Mouse (Mus musculus) limb, embryonic 13.5 days (tissue): ENCODE data around the gene Sept10. TPM values are rescaled to one million over a fixed set of nuclear protein-coding genes. Genes with fewer than 3 reads are reported as not detected.

Experiments
- ATAC-seq: fragments of 200-750 bp; cut with Nextera tagmentation; 2 replicates; pipeline ENCODE4 v1.8.0; 2017; ENCODE audit warnings: low read depth, moderate number of reproducible peaks, moderate TSS enrichment; ENCODE audit not compliant: low FRiP score
- H3K27ac ChIP-seq: fragments of 300-500 bp; sonication (generic); 2 replicates; pipeline ENCODE4 v1.5.1; 2015; ENCODE audit warnings: inconsistent platforms, mild to moderate bottlenecking, moderate library complexity
- H3K27me3 ChIP-seq: fragments of 300-500 bp; sonication (generic); 2 replicates; pipeline ENCODE4 v1.6.1; 2015; ENCODE audit warnings: mild to moderate bottlenecking, inconsistent platforms
- H3K36me3 ChIP-seq: fragments of 300-500 bp; sonication (generic); 2 replicates; pipeline ENCODE4 v1.6.1; 2015; ENCODE audit warnings: inconsistent platforms, mild to moderate bottlenecking, moderate library complexity
- H3K4me1 ChIP-seq: fragments of 300-500 bp; sonication (generic); 2 replicates; pipeline ENCODE4 v1.6.1; 2015; ENCODE audit warnings: inconsistent platforms
- H3K4me2 ChIP-seq: fragments of 300-500 bp; sonication (generic); replicated peaks from 2 replicates; pipeline ENCODE4 v1.6.1; 2015; ENCODE audit warnings: inconsistent platforms, mild to moderate bottlenecking, moderate library complexity
- H3K4me3 ChIP-seq: fragments of 300-500 bp; sonication (generic); 2 replicates; pipeline ENCODE4 v1.5.1; 2015; ENCODE audit warnings: moderate library complexity, mild to moderate bottlenecking, inconsistent platforms
- H3K9ac ChIP-seq: fragments of 300-500 bp; sonication (generic); 2 replicates; pipeline ENCODE4 v1.6.1; 2015; ENCODE audit warnings: mild to moderate bottlenecking, inconsistent platforms
- H3K9me3 ChIP-seq: fragments of 300-500 bp; sonication (generic); 2 replicates; pipeline ENCODE4 v1.6.1; 2016; ENCODE audit warnings: inconsistent platforms
- WGBS: fragments of 180-500 bp; shearing (Covaris S2); methylation state at CpG from one replicate; pipeline ENCODE4 v1.1.7; 2015; 5-methylcytosine and 5-hydroxymethylcytosine counted together
- polyA plus RNA-seq: library from polyadenylated mRNA; unstranded; fragments of >200 nt; fragmentation: Nextera tagmentation; extraction: Ambion mirVana; gene quantifications from 2 replicates; pipeline ENCODE4 v1.2.1, GENCODE M21; 2015

Gene Sept10
- polyA plus RNA-seq: 46.4 and 49.6 TPM in 2 replicates

DNA sequence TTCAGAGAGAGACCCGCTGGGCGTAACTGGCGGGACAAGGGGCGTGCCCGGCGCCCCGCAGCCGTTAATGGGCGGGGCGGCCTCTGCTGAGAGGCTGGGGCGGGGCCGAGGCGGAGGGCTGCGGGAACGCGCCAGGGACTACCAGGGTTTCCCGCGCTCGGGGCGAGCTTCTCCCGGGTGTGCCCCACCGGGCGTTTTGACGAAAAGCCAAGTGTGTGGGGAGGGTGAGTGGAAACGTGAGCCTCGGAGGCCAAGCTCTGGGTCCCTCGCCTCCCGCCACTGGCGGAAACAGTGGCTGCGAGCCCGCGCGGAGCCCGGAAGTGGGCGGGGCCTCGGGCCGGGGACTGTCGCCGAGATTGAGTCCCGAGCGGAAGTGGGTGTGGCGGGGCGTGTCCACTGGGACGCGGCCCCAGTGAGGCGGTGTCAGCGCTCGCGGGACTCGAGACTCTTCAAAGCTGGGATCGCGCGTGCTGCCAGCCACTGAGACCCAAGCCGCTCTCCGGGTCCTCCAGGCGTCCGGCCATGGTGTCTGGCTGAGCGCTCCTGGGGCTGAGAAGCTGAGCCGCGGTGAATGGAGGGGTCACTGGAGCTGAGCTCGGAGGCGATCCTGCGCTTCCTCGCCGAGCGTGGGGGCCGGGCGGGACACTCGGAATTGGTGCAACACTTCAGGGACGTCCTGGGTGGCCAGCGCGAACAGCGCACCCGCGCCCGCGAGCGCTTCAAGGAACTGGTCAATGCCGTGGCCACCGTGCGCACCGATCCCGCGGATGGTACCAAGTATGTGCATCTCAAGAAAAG lies at the start of gene Sept10, which contains the start of gene Sowahc:
TSS of gene Sept10 (minus strand) at position 375 of the 798 bp plus-strand sequence.
TSS of gene Sowahc (plus strand) at position 481 of the 798 bp plus-strand sequence.
- Histone ChIP-seq H3K9me3 (no peaks in the 10 kb centered on the region), H3K4me1 (peaks cover 19% of the 10 kb centered on the region), H3K4me2 (peak within 1 kb of the TSS; percentile 99), H3K27me3 (no peaks in the 10 kb centered on the region), H3K9ac (peak within 1 kb of the TSS; percentile 87), H3K27ac (peak within 1 kb of the TSS; percentile 89), H3K4me3 (peak within 1 kb of the TSS; percentile 82), H3K36me3 (no peaks in the 10 kb centered on the region)
- ATAC-seq: peak; percentile 95
- WGBS: under 1% methylated on average over 74 of the region's 84 CpGs

DNA sequence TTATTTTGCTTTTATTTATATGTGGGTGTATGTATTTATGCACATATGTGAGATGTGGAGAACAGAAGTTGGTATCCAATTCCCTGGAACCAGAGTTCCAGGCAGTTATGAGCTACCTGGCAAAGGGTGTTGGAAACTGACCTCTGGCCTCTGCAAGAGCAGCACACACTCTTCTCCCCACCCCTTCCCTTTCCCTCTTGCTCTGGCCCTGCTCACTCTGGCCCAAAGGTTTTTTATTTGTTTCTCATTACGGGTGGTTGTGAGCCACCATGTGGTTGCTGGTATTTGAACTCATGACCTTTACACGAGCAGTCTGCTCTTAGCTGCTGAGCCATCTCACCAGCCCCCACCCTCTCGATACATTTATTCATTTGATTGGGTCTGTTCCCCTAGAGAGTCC lies 47.1 kb upstream of the Sept10 start:
- Histone ChIP-seq H3K36me3 (no peaks in the 10 kb centered on the region), H3K27ac (no peak overlapping the region), H3K4me3 (no peak overlapping the region), H3K9ac (no peak overlapping the region), H3K4me2 (no peak overlapping the region), H3K4me1 (peaks cover 9% of the 10 kb centered on the region; the same call in 1 of the 2 replicates), H3K9me3 (no peaks in the 10 kb centered on the region), H3K27me3 (no peaks in the 10 kb centered on the region)
- WGBS: 24% methylated on average over 3 of the region's 3 CpGs
- ATAC-seq: no peak

DNA sequence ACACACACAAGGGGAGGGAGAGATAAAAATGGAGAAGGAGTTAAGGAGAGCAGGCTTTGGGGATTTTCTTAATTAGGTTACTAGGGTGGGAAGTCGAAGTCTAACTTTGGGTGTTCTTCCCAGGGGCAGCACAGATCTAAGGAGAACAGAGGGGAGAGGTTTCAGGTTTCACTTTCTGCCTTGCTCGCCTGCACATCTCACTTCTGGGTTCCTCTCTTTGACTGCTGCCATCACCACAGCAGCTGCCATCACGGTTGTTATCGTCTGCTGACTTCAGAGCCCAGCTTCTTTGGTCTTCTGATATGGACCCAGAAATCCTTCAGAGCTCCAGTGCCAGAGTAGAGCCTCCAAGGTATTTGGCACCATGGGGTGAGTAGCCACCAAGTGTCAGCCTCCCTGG lies 46.5 kb upstream of the Sept10 start:
- peaks cover 9% of the 10 kb centered on the region; the same call in 1 of the 2 replicates for H3K4me1 ChIP-seq
- H3K9ac ChIP-seq: no peak overlapping the region
- no peak overlapping the region for H3K4me2 ChIP-seq
- no peaks in the 10 kb centered on the region for H3K27me3 ChIP-seq
- H3K9me3 ChIP-seq: no peaks in the 10 kb centered on the region
- no peaks in the 10 kb centered on the region for H3K36me3 ChIP-seq
- no peak overlapping the region for H3K4me3 ChIP-seq
- H3K27ac ChIP-seq: no peak overlapping the region
- 26% methylated on average over 4 of the region's 4 CpGs for WGBS
- no peak for ATAC-seq

DNA sequence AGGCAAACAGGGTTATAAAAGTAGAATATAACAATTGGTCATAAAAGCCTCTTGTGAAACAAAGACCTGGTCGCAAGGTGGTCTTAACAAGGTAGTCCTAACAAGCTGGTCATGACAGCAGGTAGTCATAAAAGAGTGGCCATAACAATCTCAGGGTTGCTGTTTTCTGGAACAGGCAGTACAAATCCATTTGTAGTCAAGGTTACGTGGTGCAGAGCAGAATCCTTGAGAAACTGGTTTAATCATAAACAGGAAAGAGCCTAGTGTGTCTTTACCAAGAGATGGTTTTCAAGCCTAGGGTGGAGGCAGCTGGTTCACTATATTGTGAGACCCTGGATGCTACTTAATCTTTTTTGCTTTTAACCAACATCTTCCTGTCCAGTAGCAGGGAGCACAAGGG lies 45.6 kb upstream of the Sept10 start:
- 28% methylated on average over 2 of the region's 2 CpGs for WGBS
- no peak overlapping the region for H3K4me2 ChIP-seq
- no peaks in the 10 kb centered on the region for H3K36me3 ChIP-seq
- H3K27ac ChIP-seq: no peak overlapping the region
- H3K9me3 ChIP-seq: no peaks in the 10 kb centered on the region
- H3K4me3 ChIP-seq: no peak overlapping the region
- no peaks in the 10 kb centered on the region for H3K27me3 ChIP-seq
- H3K9ac ChIP-seq: no peak overlapping the region
- ATAC-seq: peak; percentile 32; the same call in 1 of the 2 replicates
- peaks cover 11% of the 10 kb centered on the region for H3K4me1 ChIP-seq

DNA sequence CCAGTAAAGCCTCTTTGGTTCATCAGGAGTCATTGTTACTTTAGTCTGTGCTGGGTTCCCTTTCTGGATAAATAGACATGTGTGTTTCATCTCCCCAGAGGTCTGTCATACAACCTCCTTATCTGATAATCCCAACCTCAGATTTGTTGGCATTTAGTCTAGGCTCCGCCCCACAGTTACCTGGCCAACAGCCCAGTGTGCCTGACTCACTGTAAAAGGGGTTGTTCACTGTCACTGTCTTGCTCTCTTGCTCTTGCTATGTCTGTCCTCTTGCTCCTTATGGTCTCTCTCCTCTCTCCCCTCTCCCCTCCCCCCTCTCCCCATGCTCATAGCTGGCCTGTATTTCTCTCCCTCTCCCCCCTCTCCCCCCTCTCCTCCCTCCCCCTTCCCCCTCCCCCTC lies 44.5 kb upstream of the Sept10 start:
- Histone ChIP-seq H3K4me3 (no peak overlapping the region), H3K9me3 (no peaks in the 10 kb centered on the region), H3K27me3 (no peaks in the 10 kb centered on the region), H3K27ac (no peak overlapping the region), H3K36me3 (no peaks in the 10 kb centered on the region), H3K9ac (no peak overlapping the region), H3K4me2 (no peak overlapping the region), H3K4me1 (peaks cover 15% of the 10 kb centered on the region)
- 82% methylated on average over 1 of the region's 1 CpGs for WGBS
- ATAC-seq: no peak

- H3K36me3 ChIP-seq: no peaks in the 10 kb centered on the region
- 47% methylated on average over 4 of the region's 4 CpGs for WGBS
- no peak overlapping the region for H3K4me2 ChIP-seq
- no peak for ATAC-seq
- no peak overlapping the region for H3K27ac ChIP-seq
- no peak overlapping the region for H3K9ac ChIP-seq
- no peaks in the 10 kb centered on the region for H3K9me3 ChIP-seq
- H3K4me1 ChIP-seq: peaks cover 15% of the 10 kb centered on the region
- H3K4me3 ChIP-seq: no peak overlapping the region
- H3K27me3 ChIP-seq: no peaks in the 10 kb centered on the region
Measured at GRCm38 (mm10) chr10:59265674-59266073, 44.0 kb upstream of the Sept10 start.

DNA sequence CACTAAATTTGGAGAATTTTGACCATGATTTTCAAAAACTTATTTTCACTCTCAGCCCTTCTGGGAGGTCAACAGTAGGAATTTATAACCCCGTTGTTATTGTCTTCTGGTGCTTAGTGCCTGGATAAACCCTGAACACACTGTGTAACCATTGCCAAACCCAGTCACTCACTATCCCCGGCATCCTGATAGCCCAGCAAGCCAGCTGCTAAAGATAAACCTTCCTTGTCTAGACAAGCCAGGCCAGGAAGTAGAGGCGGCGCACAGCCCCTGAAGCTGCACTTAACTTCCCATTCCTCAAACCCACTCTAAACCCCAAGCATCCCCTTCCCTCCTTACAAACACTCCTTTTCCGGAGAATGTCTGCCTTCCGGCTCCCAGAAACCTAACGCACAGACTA lies 43.4 kb upstream of the Sept10 start:
- Histone ChIP-seq H3K4me2 (no peak overlapping the region), H3K9ac (no peak overlapping the region), H3K9me3 (no peaks in the 10 kb centered on the region), H3K27me3 (no peaks in the 10 kb centered on the region), H3K4me1 (peaks cover 18% of the 10 kb centered on the region), H3K36me3 (no peaks in the 10 kb centered on the region), H3K27ac (no peak overlapping the region), H3K4me3 (no peak overlapping the region)
- 46% methylated on average over 7 of the region's 7 CpGs for WGBS
- no peak for ATAC-seq

GRCm38 (mm10) chr10:59262979-59263378 lies 41.3 kb upstream of the Sept10 start:
- no peak for ATAC-seq
- no peaks in the 10 kb centered on the region for H3K36me3 ChIP-seq
- no peak overlapping the region for H3K4me3 ChIP-seq
- WGBS: 80% methylated on average over 7 of the region's 7 CpGs
- H3K9me3 ChIP-seq: no peaks in the 10 kb centered on the region
- H3K27me3 ChIP-seq: no peaks in the 10 kb centered on the region
- peaks cover 26% of the 10 kb centered on the region for H3K4me1 ChIP-seq
- H3K27ac ChIP-seq: no peak overlapping the region
- no peak overlapping the region for H3K4me2 ChIP-seq
- no peak overlapping the region for H3K9ac ChIP-seq

DNA sequence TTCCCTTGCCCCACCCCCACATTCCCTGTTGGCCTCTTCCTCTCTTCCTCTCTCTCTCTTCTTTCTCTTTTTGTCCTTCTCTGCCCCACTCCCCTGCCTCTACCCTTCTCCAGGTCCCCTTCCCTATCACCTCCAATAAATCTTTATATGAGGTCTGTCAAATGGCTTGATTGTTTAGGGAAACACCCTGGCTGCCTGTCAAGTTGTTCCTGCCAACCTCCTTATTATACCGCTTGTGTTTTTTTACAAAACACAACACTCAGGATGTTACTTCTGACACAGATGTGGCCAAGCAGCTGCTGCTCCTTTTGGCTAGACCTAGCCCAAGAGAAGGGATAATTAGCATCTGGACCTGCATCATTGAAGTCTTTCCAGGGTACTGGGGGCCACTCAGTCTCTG lies 40.4 kb upstream of the Sept10 start:
- Histone ChIP-seq H3K36me3 (no peaks in the 10 kb centered on the region), H3K27me3 (no peaks in the 10 kb centered on the region), H3K4me2 (no peak overlapping the region), H3K4me3 (no peak overlapping the region), H3K4me1 (peaks cover 23% of the 10 kb centered on the region), H3K9ac (no peak overlapping the region), H3K9me3 (no peaks in the 10 kb centered on the region), H3K27ac (no peak overlapping the region)
- ATAC-seq: 0 out of 2 replicates have a peak, but pooled peaks have one; percentile 15
- 50% methylated on average over 1 of the region's 1 CpGs for WGBS

DNA sequence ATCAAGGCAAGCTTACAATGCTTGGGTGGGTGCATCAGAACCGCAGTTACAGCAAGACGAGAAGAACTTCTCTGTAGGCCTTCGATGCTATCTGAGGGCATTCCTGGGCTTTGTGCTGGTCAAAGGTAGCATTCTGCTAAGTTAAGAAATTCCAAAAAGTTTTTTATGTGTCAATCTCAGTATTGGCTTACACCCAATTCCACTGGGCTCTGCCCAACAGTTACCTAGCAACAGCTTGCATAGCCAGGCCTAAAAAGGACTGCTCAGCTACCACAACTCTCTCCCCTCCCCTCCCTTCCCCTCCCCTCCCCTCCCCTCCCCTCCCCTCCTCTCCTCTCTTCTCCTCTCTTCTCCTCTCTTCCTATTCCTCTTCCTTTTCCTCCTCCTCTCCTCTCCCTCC lies 40.0 kb upstream of the Sept10 start:
- no peaks in the 10 kb centered on the region for H3K27me3 ChIP-seq
- no peak overlapping the region for H3K4me3 ChIP-seq
- no peak overlapping the region for H3K27ac ChIP-seq
- H3K36me3 ChIP-seq: no peaks in the 10 kb centered on the region
- peaks cover 23% of the 10 kb centered on the region for H3K4me1 ChIP-seq
- ATAC-seq: 0 out of 2 replicates have a peak, but pooled peaks have one; percentile 19
- no peak overlapping the region for H3K4me2 ChIP-seq
- no peaks in the 10 kb centered on the region for H3K9me3 ChIP-seq
- no peak overlapping the region for H3K9ac ChIP-seq
- WGBS: 78% methylated on average over 3 of the region's 3 CpGs

DNA sequence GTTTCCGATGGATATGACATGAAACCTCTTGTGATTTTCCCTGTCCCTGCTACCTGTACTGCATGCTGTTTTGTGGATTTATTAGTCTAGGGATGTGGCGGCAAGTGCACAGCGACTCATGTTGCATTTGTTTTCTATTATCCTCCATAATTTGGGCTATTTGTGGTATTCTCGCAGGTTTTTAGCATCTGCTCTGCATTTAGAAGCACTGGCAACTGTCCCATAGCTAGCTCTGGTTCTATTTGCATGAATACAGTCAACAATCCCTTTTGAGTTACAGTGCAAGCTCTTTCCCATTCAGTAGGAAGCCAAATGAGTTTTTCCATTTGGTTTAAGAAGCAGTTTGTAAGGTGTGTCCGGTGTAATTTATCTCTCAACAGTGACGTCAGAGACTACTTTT lies 37.9 kb upstream of the Sept10 start:
- WGBS: 40% methylated on average over 6 of the region's 6 CpGs
- H3K36me3 ChIP-seq: no peaks in the 10 kb centered on the region
- peaks cover 17% of the 10 kb centered on the region for H3K4me1 ChIP-seq
- H3K4me2 ChIP-seq: no peak overlapping the region
- no peak overlapping the region for H3K9ac ChIP-seq
- no peak; the same call in 1 of the 2 replicates for ATAC-seq
- H3K4me3 ChIP-seq: no peak overlapping the region
- no peak overlapping the region for H3K27ac ChIP-seq
- no peaks in the 10 kb centered on the region for H3K9me3 ChIP-seq
- no peaks in the 10 kb centered on the region for H3K27me3 ChIP-seq

GRCm38 (mm10) chr10:59256533-59256932 lies 34.9 kb upstream of the Sept10 start:
- no peaks in the 10 kb centered on the region for H3K9me3 ChIP-seq
- peaks cover 10% of the 10 kb centered on the region for H3K4me1 ChIP-seq
- WGBS: 96% methylated on average over 2 of the region's 2 CpGs

More at GRCm38 (mm10) chr10:59256533-59256932, 34.9 kb upstream of the Sept10 start:
- H3K27ac ChIP-seq: no peak overlapping the region
- H3K27me3 ChIP-seq: no peaks in the 10 kb centered on the region
- H3K4me3 ChIP-seq: no peak overlapping the region
- H3K36me3 ChIP-seq: no peaks in the 10 kb centered on the region
- H3K4me2 ChIP-seq: no peak overlapping the region
- H3K9ac ChIP-seq: no peak overlapping the region
- ATAC-seq: no peak
